Mouse (Mus musculus): ENCODE measurements around the gene Btg3. TPM values are rescaled to one million over a fixed set of nuclear protein-coding genes. Genes with fewer than 3 reads are reported as not detected.

The Btg3 gene
- 3.7 TPM for polyA plus RNA-seq (2017; shearing (Covaris generic))

DNA sequence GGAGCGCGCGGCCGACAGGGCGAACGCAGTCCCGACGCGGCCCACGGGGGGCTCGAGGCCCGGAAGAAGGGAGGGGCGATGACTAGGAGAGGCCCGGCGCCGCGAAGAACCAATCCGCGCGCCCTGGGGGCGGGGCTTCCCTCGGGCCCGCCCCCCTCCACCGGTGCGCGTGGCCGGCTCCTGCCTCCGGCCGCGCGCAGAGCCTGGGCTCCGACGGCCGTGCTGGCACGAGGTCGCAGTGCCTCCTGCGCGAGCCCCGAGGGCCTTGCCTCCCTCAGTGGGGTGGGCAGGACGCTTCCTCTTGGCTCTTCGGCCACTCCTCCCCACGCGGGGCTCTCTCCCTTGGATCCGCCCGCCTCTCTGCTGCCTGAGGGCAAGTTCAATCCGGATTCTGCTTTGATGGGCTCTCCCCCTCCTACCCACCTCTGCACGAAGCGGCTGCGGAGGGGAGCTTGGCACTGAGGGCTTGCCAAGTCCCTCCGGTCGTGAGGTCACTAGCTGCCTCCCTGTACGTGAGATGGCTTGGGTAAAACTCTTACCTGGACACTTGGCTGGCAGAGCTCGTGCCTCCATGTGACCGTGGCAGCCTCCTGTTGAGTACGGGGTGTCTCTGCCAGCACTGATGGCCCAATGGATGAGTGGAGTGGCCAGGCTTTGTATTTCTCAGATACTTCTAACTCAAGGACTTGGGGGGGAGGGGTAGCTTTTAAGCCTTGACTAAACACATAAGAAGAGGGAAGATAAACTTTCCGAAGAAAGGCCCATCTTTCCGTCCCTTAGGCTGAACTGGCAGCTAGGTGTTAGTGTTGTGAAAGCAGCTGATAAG, at the start of gene Btg3:
Gene Btg3 (minus strand): TSS at position 448 of the 826 bp plus-strand sequence.

DNA sequence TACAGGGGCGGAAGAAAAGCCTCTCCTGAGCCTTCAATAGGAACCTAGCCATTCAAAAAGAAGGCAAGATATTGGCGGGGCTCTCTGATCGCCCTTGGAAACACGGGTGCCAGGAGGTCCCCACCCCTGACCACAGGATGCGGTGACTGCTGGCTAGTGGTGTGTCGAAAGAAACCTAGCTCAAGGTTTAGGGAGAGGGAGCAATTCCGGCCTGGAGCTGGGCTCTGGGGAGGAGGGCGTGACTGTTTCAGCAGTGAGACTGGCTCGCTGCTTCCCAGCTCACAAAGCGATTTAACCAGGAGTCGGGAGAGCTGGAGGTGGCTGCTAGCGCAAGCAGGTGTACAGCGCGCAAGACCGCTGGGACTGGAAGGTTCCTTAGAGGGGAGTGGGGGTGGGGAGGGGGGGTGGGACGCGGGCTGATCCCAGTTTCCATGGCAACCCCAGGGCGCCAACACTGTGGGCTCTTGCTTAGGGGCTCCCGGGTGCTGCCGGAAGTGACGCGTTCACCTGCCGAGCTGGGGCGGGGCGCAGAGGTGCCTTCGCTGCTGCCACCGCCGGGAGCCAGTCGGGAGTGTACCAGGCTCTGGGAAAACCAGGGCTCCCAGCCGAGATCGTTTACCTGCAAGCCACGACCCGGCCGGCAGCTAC, 75.7 kb downstream of the Btg3 start, which contains the start of gene Cxadr:
Gene Cxadr (plus strand): TSS at position 307 of the 648 bp plus-strand sequence.

Other genes with a start within 250 kb of the Btg3 start
- gene Cxadr, start 75.7 kb downstream of the Btg3 start, polyA plus RNA-seq (2017; shearing (Covaris generic)): 0.74 TPM
- 62.0 TPM for gene D16Ertd472e, start 199.5 kb upstream of the Btg3 start, polyA plus RNA-seq (2017; shearing (Covaris generic))